Mouse (Mus musculus) heart, embryonic 16.5 days (tissue): ENCODE data around the gene Trim46. TPM values are rescaled to one million over a fixed set of nuclear protein-coding genes. Genes with fewer than 3 reads are reported as not detected.

Experiments used
- ATAC-seq: fragments of 200-750 bp; cut with Nextera tagmentation; replicated peaks from 2 replicates; pipeline ENCODE4 v1.8.0; 2017; ENCODE audit warnings: moderate number of reproducible peaks; ENCODE audit not compliant: insufficient read depth, low FRiP score; ENCODE audit errors: extremely low read depth
- H3K27ac ChIP-seq: fragments of 300-500 bp; sonication (generic); 2 replicates; pipeline ENCODE4 v1.5.1; 2014; ENCODE audit warnings: mild to moderate bottlenecking, low read length, control low read depth, moderate library complexity
- H3K27me3 ChIP-seq: fragments of 300-500 bp; sonication (generic); 2 replicates; pipeline ENCODE4 v1.6.1; 2014; ENCODE audit warnings: low read length, mixed read lengths; ENCODE audit not compliant: control insufficient read depth, insufficient read depth
- H3K36me3 ChIP-seq: fragments of 300-500 bp; sonication (generic); 2 replicates; pipeline ENCODE4 v1.6.1; 2014; ENCODE audit not compliant: control insufficient read depth, insufficient read depth
- H3K4me1 ChIP-seq: fragments of 300-500 bp; sonication (generic); 2 replicates; pipeline ENCODE4 v1.6.1; 2014; ENCODE audit warnings: low read length, mixed read lengths; ENCODE audit not compliant: control insufficient read depth, insufficient read depth
- H3K4me2 ChIP-seq: fragments of 300-500 bp; sonication (generic); 2 replicates; pipeline ENCODE4 v1.6.1; 2014; ENCODE audit warnings: low read depth, mild to moderate bottlenecking, control low read depth, low read length
- H3K4me3 ChIP-seq: fragments of 300-500 bp; sonication (generic); 2 replicates; pipeline ENCODE4 v1.5.1; 2014; ENCODE audit warnings: mild to moderate bottlenecking, control low read depth, low read length
- H3K9ac ChIP-seq: fragments of 300-500 bp; sonication (generic); 2 replicates; pipeline ENCODE4 v1.6.1; 2014; ENCODE audit warnings: low read length, control low read depth
- H3K9me3 ChIP-seq: fragments of 300-500 bp; sonication (generic); replicated peaks from 2 replicates; pipeline ENCODE4 v1.6.1; 2016; ENCODE audit warnings: low read length; ENCODE audit not compliant: control insufficient read depth
- WGBS: fragments of 180-500 bp; shearing (Covaris S2); extraction: QIAGEN DNeasy Blood & Tissue Kit; methylation state at CpG from one replicate; pipeline ENCODE4 v1.1.7; 2014; 5-methylcytosine and 5-hydroxymethylcytosine counted together
- microRNA counts: library from miRNA; unstranded; fragments of <30 nt; microRNA quantifications from one replicate; lab custom pipeline; 2016
- microRNA-seq: library from miRNA; unstranded; fragments of <30 nt; microRNA quantifications from one replicate; pipeline ENCODE4, GENCODE M21; 2017
- polyA plus RNA-seq: library from polyadenylated mRNA; unstranded; fragments of >200 nt; fragmentation: Nextera tagmentation; extraction: Ambion mirVana; gene quantifications from 2 replicates; pipeline ENCODE4 v1.2.1, GENCODE M21; 2015

The Trim46 gene
- polyA plus RNA-seq, 1 experiment from 2014 or later, result 1.1 TPM

- no peaks in the 10 kb centered on the region for H3K36me3 ChIP-seq
- no peaks in the 10 kb centered on the region for H3K27me3 ChIP-seq
- WGBS, result 60% methylated on average over 12 of the region's 12 CpGs
- 0 out of 2 replicates have a peak, but pooled peaks have one; percentile 9 for ATAC-seq
- H3K9ac ChIP-seq, result no peak overlapping the region
- H3K9me3 ChIP-seq, result no peaks in the 10 kb centered on the region
- peak overlapping the region; percentile 14; the same call in 1 of the 2 replicates for H3K4me3 ChIP-seq
- H3K27ac ChIP-seq, result peak overlapping the region; percentile 34; the same call in 1 of the 2 replicates
- no peak overlapping the region; the same call in 1 of the 2 replicates for H3K4me2 ChIP-seq
- peaks cover 9% of the 10 kb centered on the region for H3K4me1 ChIP-seq
Observed at GRCm38 (mm10) chr3:89188478-89188875, 57.6 kb downstream of the Trim46 start.

GRCm38 (mm10) chr3:89187690-89188477 is 58.2 kb downstream of the Trim46 start:
- WGBS, result 77% methylated on average over 18 of the region's 18 CpGs
- H3K27ac ChIP-seq, result peak overlapping the region; percentile 34; the same call in 1 of the 2 replicates
- no peak for ATAC-seq
- no peaks in the 10 kb centered on the region for H3K36me3 ChIP-seq
- H3K9me3 ChIP-seq, result no peaks in the 10 kb centered on the region
- H3K9ac ChIP-seq, result 0 out of 2 replicates have a peak overlapping the region, but pooled peaks have one; percentile 37
- H3K4me1 ChIP-seq, result peaks cover 11% of the 10 kb centered on the region
- peak overlapping the region; percentile 14; the same call in 1 of the 2 replicates for H3K4me3 ChIP-seq
- peak overlapping the region; percentile 25 for H3K4me2 ChIP-seq
- H3K27me3 ChIP-seq, result no peaks in the 10 kb centered on the region

DNA sequence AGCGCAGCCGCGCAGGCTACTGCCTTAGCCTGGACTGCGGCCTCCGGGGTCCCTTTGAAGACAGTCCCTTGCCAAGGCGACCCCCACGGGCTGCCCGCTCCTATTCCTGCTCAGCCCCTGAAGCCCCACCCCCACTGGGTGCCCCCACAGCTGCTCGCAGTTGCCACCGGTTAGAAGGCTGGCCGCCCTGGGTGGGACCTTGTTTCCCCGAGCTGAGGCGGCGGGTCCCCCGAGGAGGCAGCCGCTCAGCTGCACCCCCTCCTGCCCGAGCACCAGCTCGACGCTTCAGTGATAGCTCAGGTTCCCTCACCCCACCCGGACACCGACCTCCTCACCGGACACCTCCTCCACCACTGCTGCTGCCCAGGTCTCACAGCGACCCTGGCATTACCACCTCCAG is 58.9 kb downstream of the Trim46 start:
- Histone ChIP-seq H3K9me3 (no peaks in the 10 kb centered on the region), H3K27ac (no peak overlapping the region), H3K27me3 (no peaks in the 10 kb centered on the region), H3K4me1 (peaks cover 16% of the 10 kb centered on the region), H3K36me3 (0 out of 2 replicates have a peak, but pooled peaks cover 2% of the 10 kb centered on the region), H3K4me3 (peak overlapping the region; percentile 4; the same call in 1 of the 2 replicates), H3K9ac (0 out of 2 replicates have a peak overlapping the region, but pooled peaks have one; percentile 37), H3K4me2 (peak overlapping the region; percentile 25; the same call in 1 of the 2 replicates)
- no peak for ATAC-seq
- WGBS, result 44% methylated on average over 23 of the region's 23 CpGs

MicroRNAs within 50 kb of the gene (microRNA counts, 519-probe panel; counts per million panel counts)
- microRNA mmu-miR-92b (lab: Ali Mortazavi, UCI), result 1,193 counts per million, percentile 6 among the panel's probes with 10 or more counts

Small RNA genes within 50 kb of the gene (microRNA-seq; reads per million reads assigned to microRNA genes)
- gene Mir92b, result 327 reads per million, percentile 68 among the genes with 10 or more reads in this experiment

Other genes starting within 250 kb of the Trim46 start
- 8.1 and 10.2 TPM in 2 replicates for gene Rusc1, start 153.0 kb downstream of the Trim46 start, polyA plus RNA-seq
- gene Gm43738, start 145.2 kb downstream of the Trim46 start, polyA plus RNA-seq, result not detected in 2 replicates
- gene Fdps, start 144.3 kb downstream of the Trim46 start, polyA plus RNA-seq, result 103 and 116 TPM in 2 replicates
- gene Pklr, start 110.2 kb downstream of the Trim46 start, polyA plus RNA-seq, result 0.20 and 0.64 TPM in 2 replicates
- 0.70 and 0.76 TPM in 2 replicates for gene Hcn3, start 86.1 kb downstream of the Trim46 start, polyA plus RNA-seq
- gene Clk2, start 81.5 kb downstream of the Trim46 start, polyA plus RNA-seq, result 15.9 and 17.9 TPM in 2 replicates
- 89.5 and 93.9 TPM in 2 replicates for gene Scamp3, start 68.8 kb downstream of the Trim46 start, polyA plus RNA-seq
- 17.7 TPM in 2 replicates for gene Fam189b, start 63.2 kb downstream of the Trim46 start, polyA plus RNA-seq
- gene Gba, start 43.4 kb downstream of the Trim46 start, polyA plus RNA-seq, result 33.2 and 33.3 TPM in 2 replicates
- gene Thbs3, start 31.1 kb downstream of the Trim46 start, polyA plus RNA-seq, result 24.0 TPM in 2 replicates
- 120 and 127 TPM in 2 replicates for gene Mtx1, start 19.2 kb downstream of the Trim46 start, polyA plus RNA-seq
- 3.3 and 11.3 TPM in 2 replicates for gene Muc1, start 17.3 kb downstream of the Trim46 start, polyA plus RNA-seq
- 202 and 234 TPM in 2 replicates for gene Krtcap2, start 343 bp downstream of the Trim46 start, polyA plus RNA-seq
- gene Dpm3, start 13.0 kb upstream of the Trim46 start, polyA plus RNA-seq, result 65.3 and 79.6 TPM in 2 replicates
- 44.8 and 51.1 TPM in 2 replicates for gene Slc50a1, start 24.3 kb upstream of the Trim46 start, polyA plus RNA-seq
- gene Efna1, start 34.8 kb upstream of the Trim46 start, polyA plus RNA-seq, result 34.4 and 45.5 TPM in 2 replicates
- 0.89 and 1.1 TPM in 2 replicates for gene Efna3, start 76.7 kb upstream of the Trim46 start, polyA plus RNA-seq
- 5.2 and 7.3 TPM in 2 replicates for gene Efna4, start 91.7 kb upstream of the Trim46 start, polyA plus RNA-seq
- 61.5 and 73.6 TPM in 2 replicates for gene Adam15, start 103.7 kb upstream of the Trim46 start, polyA plus RNA-seq
- not detected in 2 replicates for gene Dcst2, start 115.7 kb upstream of the Trim46 start, polyA plus RNA-seq
- gene Dcst1, start 118.9 kb upstream of the Trim46 start, polyA plus RNA-seq, result 0.06 and 0.21 TPM in 2 replicates
- gene Zbtb7b, start 148.5 kb upstream of the Trim46 start, polyA plus RNA-seq, result 1.7 and 2.6 TPM in 2 replicates
- gene Lenep, start 156.5 kb upstream of the Trim46 start, polyA plus RNA-seq, result 1.7 TPM in 1 of 2 replicates, not detected in the other
- gene Flad1, start 165.6 kb upstream of the Trim46 start, polyA plus RNA-seq, result 38.8 and 41.0 TPM in 2 replicates
- gene Cks1b, start 172.1 kb upstream of the Trim46 start, polyA plus RNA-seq, result 288 and 304 TPM in 2 replicates
- 67.7 and 72.3 TPM in 2 replicates for gene Shc1, start 172.1 kb upstream of the Trim46 start, polyA plus RNA-seq
- 21.8 and 24.0 TPM in 2 replicates for gene Pygo2, start 183.9 kb upstream of the Trim46 start, polyA plus RNA-seq
- gene Pbxip1, start 190.4 kb upstream of the Trim46 start, polyA plus RNA-seq, result 67.5 and 74.8 TPM in 2 replicates
- 51.5 and 59.3 TPM in 2 replicates for gene Pmvk, start 208.2 kb upstream of the Trim46 start, polyA plus RNA-seq